Mouse (Mus musculus) megakaryocyte, embryonic 14.5 days (primary cell): ENCODE results near the gene Tmed8.

Source experiments
- FLI1 ChIP-seq: IDR thresholded peaks from 2 replicates; pipeline ENCODE4 v1.6.1; 2012; ENCODE audit warnings: low read length, inconsistent platforms, mixed read lengths
- GATA1 ChIP-seq: IDR thresholded peaks from 3 replicates; pipeline ENCODE4 v1.6.1; 2012; ENCODE audit warnings: mixed read lengths, low read length, inconsistent platforms, borderline replicate concordance

DNA sequence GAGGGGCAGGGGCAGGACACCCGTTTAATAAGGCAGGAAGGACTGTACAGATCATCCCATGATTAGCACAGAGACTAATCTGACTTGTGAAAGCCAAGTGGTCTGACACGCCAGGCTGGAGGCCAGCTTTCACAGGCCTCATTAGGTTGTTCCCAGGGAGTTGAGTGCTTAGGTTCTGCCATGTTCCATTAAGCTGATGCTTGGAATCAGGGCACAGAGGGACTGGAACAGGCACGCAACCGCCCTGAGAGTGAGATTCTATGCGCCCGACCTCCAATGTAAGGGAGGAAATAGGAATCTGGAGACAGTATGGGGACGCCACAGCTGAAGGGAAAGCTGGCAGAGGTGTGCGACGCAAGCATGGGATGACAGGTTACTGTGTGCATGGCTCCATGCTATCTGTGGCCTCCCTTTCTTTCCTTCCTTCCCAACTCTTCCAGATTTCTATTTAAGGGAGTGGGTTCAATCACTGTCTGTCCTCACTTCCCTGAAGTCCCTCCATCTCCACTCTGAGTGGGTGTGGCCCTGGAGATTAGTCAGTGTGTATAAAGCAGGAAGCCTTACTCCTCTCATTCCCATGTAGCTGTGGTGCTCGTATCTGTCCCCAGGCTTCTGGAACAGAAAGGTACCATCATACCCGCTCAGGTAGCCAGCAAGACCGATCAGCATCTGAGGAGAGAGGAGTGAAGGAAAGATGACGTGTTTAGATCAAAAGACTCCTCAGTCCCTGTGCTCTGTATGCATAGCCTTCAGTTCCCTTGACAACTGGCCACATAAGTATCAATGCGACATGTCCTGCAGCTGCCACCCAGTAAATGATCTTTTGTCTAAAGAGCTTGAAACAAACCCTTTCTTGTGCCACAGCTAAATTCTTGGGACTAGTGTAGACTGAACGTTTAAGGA, 62.6 kb downstream of the Tmed8 start:
- TF ChIP-seq GATA1: no peak
- no peak for TF ChIP-seq FLI1
